Comparison of ENCODE assay signal across 27 mouse cellular contexts in the genomic region with DNA sequence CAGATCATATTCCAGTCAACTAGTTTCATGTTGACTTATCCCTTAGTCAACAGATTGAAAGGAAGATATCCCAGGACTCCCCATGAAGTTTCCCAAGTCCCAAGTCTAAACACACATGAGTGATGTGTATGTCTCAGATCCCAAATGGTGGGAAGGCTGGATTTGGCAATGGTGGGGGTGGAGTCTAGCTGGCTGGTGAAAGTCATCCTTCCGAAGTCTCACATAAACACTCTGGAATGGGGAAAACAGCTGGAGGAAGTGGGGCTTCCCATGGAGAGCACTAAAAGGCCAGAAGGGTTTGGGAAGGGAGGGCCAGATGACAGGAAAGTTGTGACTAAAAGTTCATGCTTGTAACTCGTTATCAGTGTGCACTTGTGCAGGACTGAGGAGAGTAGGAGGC.
DNase-seq lines count a peak whose midpoint lies in the region; ATAC-seq lines count a peak whose summit lies in the region.
"Had no signal": no experiment of that assay in that cellular context is flagged by ENCODE, and none has a peak within 500 bp of the region (broad histone marks: within the 10 kb centered on the region; RNA-seq: fewer than 3 reads in every experiment).

No protein-coding gene starts in this region.

- no peak overlapping the region for H3K27ac ChIP-seq in heart, embryonic 12.5 days (ENCODE audit: poor library complexity, severe bottlenecking)
- H3K27ac ChIP-seq in lung, embryonic 15.5 days, result no peak overlapping the region
- H3K27ac ChIP-seq: embryonic facial prominence, embryonic 12.5 days; heart, embryonic 15.5 days; hindbrain, embryonic 10.5 days; kidney, embryonic 15.5 days; limb, embryonic 12.5 days; liver, embryonic 15.5 days; neural tube, embryonic 13.5 days had no signal

- no peaks in the 10 kb centered on the region for H3K4me1 ChIP-seq in heart, embryonic 12.5 days (replicated peaks)
- H3K4me1 ChIP-seq in lung, embryonic 15.5 days, result no peaks in the 10 kb centered on the region
- H3K4me1 ChIP-seq: embryonic facial prominence, embryonic 12.5 days; heart, embryonic 15.5 days; hindbrain, embryonic 10.5 days; kidney, embryonic 15.5 days; limb, embryonic 12.5 days; liver, embryonic 15.5 days; neural tube, embryonic 13.5 days had no signal

- WGBS in heart, embryonic 12.5 days, result 47% methylated on average over 2 of the region's 2 CpGs
- WGBS in lung, embryonic 15.5 days, result 20% methylated on average over 2 of the region's 2 CpGs

- no peak for ATAC-seq in heart, embryonic 12.5 days (ENCODE audit: insufficient number of reproducible peaks, low FRiP score)
- peak; percentile 65; the same call in 1 of the 2 replicates for ATAC-seq in lung, embryonic 15.5 days (ENCODE audit: borderline replicate concordance, extremely low read depth, low FRiP score, low TSS enrichment)
- ATAC-seq: forebrain, embryonic 14.5 days; hindbrain, embryonic 16.5 days; midbrain, embryonic 16.5 days; Patski had no signal

- H3K9me3 ChIP-seq in heart, embryonic 12.5 days (replicated peaks), result no peaks in the 10 kb centered on the region
- no peaks in the 10 kb centered on the region for H3K9me3 ChIP-seq in lung, embryonic 15.5 days
- H3K9me3 ChIP-seq: embryonic facial prominence, embryonic 12.5 days; heart, embryonic 15.5 days; hindbrain, embryonic 10.5 days; kidney, embryonic 15.5 days; limb, embryonic 12.5 days; liver, embryonic 15.5 days; neural tube, embryonic 13.5 days had no signal

- peak; percentile 3 to 25 for DNase-seq in heart, adult 18-20 months
- DNase-seq in lung, postnatal 25 days (ENCODE audit: low spot score), result no peak
- peak; percentile 6 for DNase-seq in embryo, embryonic 10.5 days (ENCODE audit: low spot score)
- peak; percentile 19 for DNase-seq in mesoderm, embryonic 11.5 days (ENCODE audit: low read depth, low spot score)
- DNase-seq in left cerebral cortex, postnatal 4 days, result no peak
- DNase-seq: adrenal gland, postnatal 10 days; cerebellum, adult 11 months; cerebellum, adult 9-11 months; gastrocnemius, postnatal 14 days; kidney, adult 18-20 months; kidney, postnatal 25 days; thymus, adult 2 months; thymus, postnatal 36 days had no signal

- H3K27me3 ChIP-seq in heart, embryonic 12.5 days (replicated peaks), result no peaks in the 10 kb centered on the region
- H3K27me3 ChIP-seq in lung, embryonic 15.5 days, result no peaks in the 10 kb centered on the region
- H3K27me3 ChIP-seq: embryonic facial prominence, embryonic 12.5 days; heart, embryonic 15.5 days; kidney, embryonic 15.5 days; limb, embryonic 12.5 days; liver, embryonic 15.5 days; neural tube, embryonic 13.5 days had no signal

- intact Hi-C loops in left cerebral cortex, postnatal 4 days (cut with DNase I), result no loop called here

- no peak overlapping the region for H3K4me3 ChIP-seq in heart, embryonic 12.5 days
- no peak overlapping the region for H3K4me3 ChIP-seq in lung, embryonic 15.5 days
- H3K4me3 ChIP-seq: embryonic facial prominence, embryonic 12.5 days; heart, embryonic 15.5 days; hindbrain, embryonic 10.5 days; kidney, embryonic 15.5 days; limb, embryonic 12.5 days; liver, embryonic 15.5 days; neural tube, embryonic 13.5 days had no signal

- no peak overlapping the region for H3K4me2 ChIP-seq in heart, embryonic 12.5 days
- no peak overlapping the region for H3K4me2 ChIP-seq in lung, embryonic 15.5 days
- H3K4me2 ChIP-seq: embryonic facial prominence, embryonic 12.5 days; heart, embryonic 15.5 days; kidney, embryonic 15.5 days; limb, embryonic 12.5 days; liver, embryonic 15.5 days; midbrain, embryonic 11.5 days; neural tube, embryonic 13.5 days had no signal

- no peak overlapping the region for H3K9ac ChIP-seq in heart, embryonic 12.5 days
- H3K9ac ChIP-seq in lung, embryonic 15.5 days, result no peak overlapping the region
- H3K9ac ChIP-seq: embryonic facial prominence, embryonic 12.5 days; heart, embryonic 15.5 days; kidney, embryonic 15.5 days; limb, embryonic 12.5 days; liver, embryonic 15.5 days; neural tube, embryonic 13.5 days had no signal

- H3K36me3 ChIP-seq in heart, embryonic 12.5 days, result no peaks in the 10 kb centered on the region
- H3K36me3 ChIP-seq in lung, embryonic 15.5 days, result no peaks in the 10 kb centered on the region
- H3K36me3 ChIP-seq: embryonic facial prominence, embryonic 12.5 days; heart, embryonic 15.5 days; hindbrain, embryonic 10.5 days; kidney, embryonic 15.5 days; limb, embryonic 12.5 days; liver, embryonic 15.5 days; neural tube, embryonic 13.5 days had no signal

Comparison
In these comparisons a context has a peak if more than half of its experiments do, and no peak if none do; other contexts are left out.
1. DNase-seq: peak in heart, adult 18-20 months (2 of 2), embryo, embryonic 10.5 days (single experiment) and mesoderm, embryonic 11.5 days (single experiment); none in lung, postnatal 25 days (single experiment) and left cerebral cortex, postnatal 4 days (single experiment).